Mouse (Mus musculus): ENCODE measurements around the gene Ddx52. TPM values are rescaled to one million over a fixed set of nuclear protein-coding genes. Genes with fewer than 3 reads are reported as not detected.

Gene Ddx52
- total RNA-seq, 2 experiments from 2014 or later, result 12.8 to 14.8 TPM

DNA sequence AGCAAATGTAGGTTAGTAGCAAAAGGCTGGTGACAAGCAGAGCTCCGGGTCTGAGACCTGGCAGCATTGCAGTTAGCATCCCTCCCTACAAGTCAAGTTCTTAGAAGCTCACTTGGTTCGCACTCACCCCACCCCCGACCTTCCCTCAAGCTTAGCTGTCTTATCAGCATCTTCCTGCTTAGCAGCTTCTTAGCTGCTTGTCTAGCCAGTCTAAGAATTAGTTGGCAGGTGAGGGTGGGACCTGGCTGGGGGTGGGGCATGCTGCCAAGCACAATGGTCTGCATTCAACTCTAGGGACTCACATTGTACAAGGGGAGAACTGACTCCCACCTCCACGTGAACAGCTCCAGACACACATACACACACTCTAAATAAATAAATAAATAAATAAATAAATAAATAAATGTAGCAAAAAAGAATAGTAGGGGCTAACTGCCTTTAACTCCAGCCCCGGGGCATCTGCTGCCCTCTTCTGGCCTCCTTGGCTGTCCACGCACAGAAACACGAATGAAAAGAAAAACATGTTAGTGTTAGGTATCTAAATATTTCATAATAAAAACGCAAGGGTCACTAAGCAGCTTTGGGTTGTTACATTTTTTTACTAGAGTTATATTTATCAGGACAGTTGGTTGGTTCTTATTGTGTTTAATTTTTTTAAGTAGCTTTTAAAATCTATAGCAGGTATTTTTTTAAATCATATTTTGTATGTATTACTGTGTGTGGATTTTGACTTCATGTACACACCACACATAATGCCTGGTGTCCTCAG is 25.8 kb downstream of the Ddx52 start:
- DNase-seq (ENCODE audit: low spot score in 2 of 2), result no peak
- intact Hi-C loops (cut with DNase I), result loop anchor here (5.0 kb wide), 1 partner anchor 100 kb away; the partner anchor contains the start of gene Dusp14

- DNase-seq (ENCODE audit: low spot score in 2 of 2), result no peak
- intact Hi-C loops (cut with DNase I), result loop anchor here (5.0 kb wide), 1 partner anchor 99 kb away; the partner anchor contains the start of gene Dusp14
Measured at GRCm38 (mm10) chr11:83968205-83968575, 26.3 kb downstream of the Ddx52 start.

- intact Hi-C loops (cut with DNase I), result loop anchor here (5.0 kb wide), 1 partner anchor 98 kb away; the partner anchor contains the start of gene Dusp14
- no peak for DNase-seq (ENCODE audit: low spot score in 2 of 2)
Measured at GRCm38 (mm10) chr11:83969040-83969439, 27.2 kb downstream of the Ddx52 start.

DNA sequence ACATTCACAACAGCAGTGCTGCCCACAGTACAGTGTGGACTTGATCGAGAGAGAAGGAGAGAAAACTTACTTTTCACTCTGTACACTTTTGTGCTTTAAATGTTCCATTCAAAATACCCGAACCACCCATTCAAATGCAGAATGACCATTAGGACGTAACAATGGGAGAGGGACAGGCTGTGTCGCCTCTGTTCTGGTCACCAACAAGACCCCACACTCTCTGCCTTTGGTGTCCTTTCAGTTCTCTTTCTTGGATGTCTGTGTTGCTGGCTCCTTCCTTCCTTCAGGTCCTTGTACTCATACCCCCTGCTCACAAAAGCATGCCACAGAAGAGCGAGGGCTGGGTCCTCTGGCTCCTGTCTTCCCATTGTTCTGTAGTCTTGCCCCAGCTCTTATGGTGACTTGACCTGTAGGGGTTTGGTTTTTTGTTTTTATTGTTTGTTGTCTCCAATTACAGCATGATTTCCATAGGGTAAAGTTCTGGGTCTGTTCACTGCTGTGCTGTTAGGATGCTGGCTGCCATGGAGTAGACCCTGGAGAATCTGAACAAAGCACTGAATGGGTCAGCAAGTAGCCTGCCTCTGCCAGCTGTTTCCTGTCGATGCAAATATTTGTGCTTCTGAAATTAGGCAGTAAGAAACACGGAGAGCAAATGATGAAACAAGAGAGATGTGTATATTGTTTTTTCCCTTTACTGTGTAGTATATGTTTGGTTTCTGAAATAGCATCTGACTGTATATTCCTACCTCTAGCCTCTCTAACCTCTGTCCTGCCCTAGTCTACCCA is 32.9 kb downstream of the Ddx52 start:
- intact Hi-C loops (cut with DNase I), result no loop called here
- no peak for DNase-seq (ENCODE audit: low spot score in 2 of 2)

DNA sequence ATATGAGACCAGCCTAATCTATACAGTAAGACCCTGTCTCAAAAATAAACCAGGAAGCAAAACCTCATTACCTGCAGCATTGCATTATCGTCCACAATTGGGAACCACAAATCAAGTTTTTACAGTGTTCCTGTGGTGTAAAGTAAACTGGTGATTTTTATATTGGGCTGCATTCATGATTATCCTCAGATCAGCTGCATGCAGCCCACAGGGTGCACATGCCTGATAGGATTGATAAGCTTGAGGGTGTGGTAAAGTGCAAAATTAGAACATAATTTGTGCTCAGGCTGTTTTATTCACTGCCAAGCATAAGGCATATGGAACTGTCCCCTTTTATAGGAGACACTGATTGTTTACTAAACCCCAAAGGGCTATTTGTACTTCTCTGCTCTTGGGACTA is 33.6 kb downstream of the Ddx52 start:
- intact Hi-C loops (cut with DNase I), result no loop called here
- DNase-seq (ENCODE audit: low spot score in 2 of 2), result no peak

GRCm38 (mm10) chr11:83976236-83976977 is 34.5 kb downstream of the Ddx52 start:
- DNase-seq (ENCODE audit: low spot score in 2 of 2), result no peak
- intact Hi-C loops (cut with DNase I), result no loop called here

- no peak for DNase-seq (ENCODE audit: low spot score in 2 of 2)
- intact Hi-C loops (cut with DNase I), result no loop called here
Measured at GRCm38 (mm10) chr11:83977810-83978209, 35.9 kb downstream of the Ddx52 start.

DNA sequence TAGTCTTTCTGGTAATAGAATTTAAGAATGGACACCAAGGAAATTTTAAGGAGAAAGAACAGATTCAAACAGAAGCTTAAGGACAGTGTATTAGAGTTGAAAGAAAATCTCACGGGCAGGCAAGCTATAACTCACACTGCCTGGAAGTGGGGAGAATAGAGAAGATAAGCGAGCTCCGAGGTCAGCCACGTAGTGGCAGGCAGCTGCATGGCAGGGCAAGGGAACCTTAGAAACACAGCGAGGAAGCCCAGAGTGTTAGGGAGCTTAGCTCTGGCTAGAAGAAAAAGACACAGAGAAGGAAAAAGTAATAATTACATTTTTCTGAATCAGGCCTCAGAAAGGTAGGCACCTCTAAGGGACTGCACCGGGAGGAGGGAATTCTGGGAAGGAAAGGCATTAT is 38.1 kb downstream of the Ddx52 start:
- intact Hi-C loops (cut with DNase I), result no loop called here
- DNase-seq (ENCODE audit: low spot score in 2 of 2), result no peak

DNA sequence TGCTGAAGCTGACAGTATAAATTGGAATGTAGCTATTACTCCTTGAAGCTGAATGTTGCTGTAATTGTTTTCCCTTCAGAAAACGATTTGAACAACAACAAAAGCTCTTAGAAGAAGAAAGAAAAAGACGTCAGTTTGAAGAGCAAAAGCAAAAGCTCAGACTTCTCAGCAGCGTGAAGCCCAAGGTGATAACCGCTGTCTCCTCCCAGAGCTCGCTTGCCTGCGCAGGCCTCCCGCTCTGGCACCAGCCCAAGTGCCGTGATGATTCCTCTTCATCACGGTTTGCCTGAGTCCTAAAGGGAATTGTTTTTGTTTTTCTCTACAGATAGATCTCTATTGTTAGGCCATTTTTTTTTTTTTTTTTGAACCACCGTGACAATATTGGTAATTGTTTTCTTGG is 39.5 kb downstream of the Ddx52 start:
- intact Hi-C loops (cut with DNase I), result no loop called here
- no peak for DNase-seq (ENCODE audit: low spot score in 2 of 2)

- DNase-seq (ENCODE audit: low spot score in 2 of 2), result no peak
- intact Hi-C loops (cut with DNase I), result no loop called here
Measured at GRCm38 (mm10) chr11:83991701-83992100, 49.8 kb downstream of the Ddx52 start.

DNA sequence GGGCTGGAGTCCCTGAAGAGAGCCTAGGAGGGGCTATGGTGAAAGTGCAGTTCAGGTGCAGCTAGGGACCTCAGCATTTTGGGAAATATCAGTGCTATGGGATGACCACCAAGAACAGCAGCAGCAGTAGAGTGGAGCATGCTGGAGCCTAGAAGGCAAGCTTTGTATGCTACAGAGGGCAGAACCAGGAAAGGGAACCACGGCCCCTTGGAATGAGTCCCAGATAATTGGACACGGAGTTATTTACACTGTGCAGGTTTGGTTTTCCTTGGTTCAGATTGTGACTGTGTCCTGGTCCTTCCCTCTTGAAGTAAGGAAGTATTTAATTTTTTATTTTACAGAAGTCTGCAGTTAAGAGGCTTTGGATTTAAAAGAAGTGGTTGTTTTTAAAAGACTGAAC is 51.6 kb downstream of the Ddx52 start:
- intact Hi-C loops (cut with DNase I), result no loop called here
- no peak for DNase-seq (ENCODE audit: low spot score in 2 of 2)

DNA sequence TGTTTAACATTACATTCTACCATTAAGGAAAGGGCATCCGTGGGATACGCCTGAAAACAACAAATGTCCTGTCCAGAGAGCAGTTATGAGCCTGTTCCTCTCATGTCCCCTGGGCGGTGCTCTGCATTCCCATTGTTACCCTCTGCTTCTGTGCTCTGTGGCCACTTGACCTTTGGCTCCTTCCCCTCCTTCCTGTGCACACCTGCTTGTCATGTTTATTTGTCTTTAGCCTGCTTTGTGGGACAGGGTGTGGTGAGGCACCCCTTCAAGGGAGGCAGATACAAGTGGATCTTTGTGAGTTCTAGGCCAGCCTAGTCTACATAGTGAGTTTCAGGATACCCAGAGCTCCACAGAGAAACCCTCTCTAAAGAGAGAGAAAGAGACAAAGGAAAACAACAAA is 52.6 kb downstream of the Ddx52 start:
- intact Hi-C loops (cut with DNase I), result no loop called here

GRCm38 (mm10) chr11:83995535-83995950 is 53.7 kb downstream of the Ddx52 start:
- DNase-seq (ENCODE audit: low spot score in 2 of 2), result peak; percentile 55 to 59
- intact Hi-C loops (cut with DNase I), result no loop called here

More for the DNA sequence above, 52.6 kb downstream of the Ddx52 start:
- DNase-seq (ENCODE audit: low spot score in 2 of 2), result no peak

DNA sequence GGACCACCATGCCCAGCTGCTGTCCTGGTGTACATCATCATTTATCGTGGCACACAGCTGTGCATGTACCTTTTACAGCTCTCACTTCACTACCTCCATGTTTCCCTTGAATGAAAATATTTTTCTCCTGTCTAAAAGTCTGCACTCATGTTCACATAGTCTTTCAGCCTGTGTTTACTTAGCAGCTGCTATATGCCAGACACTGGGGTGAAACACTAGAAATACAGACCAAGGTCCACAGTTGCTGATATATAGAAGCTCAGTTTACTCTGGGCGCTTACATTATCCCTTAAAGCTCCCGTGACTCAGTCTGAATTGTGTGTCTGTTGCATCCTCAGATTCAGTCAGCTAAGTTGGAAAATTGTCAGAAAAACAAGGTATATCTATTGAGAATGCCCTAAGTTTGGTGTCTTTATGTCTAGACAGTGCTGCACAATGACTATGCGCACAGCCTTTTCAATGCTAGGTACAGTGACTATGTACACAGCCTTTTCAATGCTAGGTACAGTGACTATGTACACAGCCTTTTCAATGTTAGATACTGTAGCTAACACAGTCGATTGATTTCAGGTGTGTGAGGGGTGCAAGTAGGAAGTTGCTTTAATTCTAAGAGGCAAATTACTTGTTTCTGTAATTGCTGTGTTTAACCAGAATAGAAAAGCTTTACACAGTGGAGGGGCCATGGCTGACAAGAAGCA is 55.5 kb downstream of the Ddx52 start:
- DNase-seq (ENCODE audit: low spot score in 2 of 2), result no peak
- intact Hi-C loops (cut with DNase I), result no loop called here

- intact Hi-C loops (cut with DNase I), result no loop called here
- no peak for DNase-seq (ENCODE audit: low spot score in 2 of 2)
Measured at GRCm38 (mm10) chr11:83998993-83999392, 57.1 kb downstream of the Ddx52 start.

- DNase-seq (ENCODE audit: low spot score in 2 of 2), result no peak
- intact Hi-C loops (cut with DNase I), result no loop called here
Measured at GRCm38 (mm10) chr11:83999411-83999915, 57.6 kb downstream of the Ddx52 start.

DNA sequence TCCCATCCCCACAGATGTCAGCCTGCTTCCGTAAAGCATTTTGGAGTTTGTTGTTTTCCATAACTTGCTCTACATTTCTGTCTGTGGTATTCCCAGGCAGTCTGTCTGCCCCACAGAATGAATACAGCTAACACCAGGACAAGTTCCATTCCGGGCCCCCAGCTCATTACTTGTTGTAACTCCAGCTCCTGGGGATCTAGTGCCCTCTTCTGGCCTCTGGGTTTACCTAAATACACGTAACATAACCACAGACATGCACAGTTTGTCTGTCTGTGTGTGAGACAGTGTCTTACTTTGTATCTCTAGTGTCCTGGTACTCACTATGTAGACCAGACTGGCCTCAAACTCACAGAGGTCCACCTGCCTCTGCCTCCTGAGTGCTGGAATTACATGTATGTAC is 59.4 kb downstream of the Ddx52 start:
- intact Hi-C loops (cut with DNase I), result no loop called here
- no peak for DNase-seq (ENCODE audit: low spot score in 2 of 2)

- DNase-seq (ENCODE audit: low spot score in 2 of 2), result no peak
- intact Hi-C loops (cut with DNase I), result no loop called here
Measured at GRCm38 (mm10) chr11:84003986-84004385, 62.1 kb downstream of the Ddx52 start.

GRCm38 (mm10) chr11:84009001-84009400 is 67.1 kb downstream of the Ddx52 start:
- intact Hi-C loops (cut with DNase I), result no loop called here
- no peak for DNase-seq (ENCODE audit: low spot score in 2 of 2)

All from left cerebral cortex, postnatal 36 days (tissue).